Mouse (Mus musculus) embryonic fibroblast, embryonic 13.5 days (primary cell): Measurements from ENCODE around the gene Vapb. TPM values are rescaled to one million over a fixed set of nuclear protein-coding genes. Genes with fewer than 3 reads are reported as not detected.

Source experiments
- H3K27ac ChIP-seq: 2 replicates; pipeline ENCODE4 v1.5.1; 2012; ENCODE audit warnings: low read length, control low read depth, inconsistent platforms; ENCODE audit not compliant: insufficient read depth
- H3K4me1 ChIP-seq: 2 replicates; pipeline ENCODE4 v1.6.1; 2011; ENCODE audit warnings: low read length; ENCODE audit not compliant: control insufficient read depth, insufficient read depth
- H3K4me3 ChIP-seq: 2 replicates; pipeline ENCODE4 v1.5.1; 2011; ENCODE audit warnings: mild to moderate bottlenecking, control low read depth, low read length; ENCODE audit not compliant: insufficient read depth
- CTCF ChIP-seq: IDR thresholded peaks from 2 replicates; pipeline ENCODE4 v1.5.1; 2011; ENCODE audit warnings: mild to moderate bottlenecking, control low read depth, low read length, moderate library complexity, borderline replicate concordance; ENCODE audit not compliant: insufficient read depth
- POLR2A ChIP-seq: IDR thresholded peaks from 2 replicates; pipeline ENCODE4 v1.6.1; 2011; ENCODE audit warnings: low read depth, mild to moderate bottlenecking, control low read depth, low read length, moderate library complexity
- polyA plus RNA-seq: library from polyadenylated mRNA; stranded (reverse); fragments of >200 nt; gene quantifications from 2 replicates; pipeline ENCODE4 v1.2.4, GENCODE M21; 2011; ENCODE audit warnings: low read depth; ENCODE audit not compliant: missing spikeins, insufficient read length

Vapb gene
- polyA plus RNA-seq, 1 experiment, result 85.8 TPM

DNA sequence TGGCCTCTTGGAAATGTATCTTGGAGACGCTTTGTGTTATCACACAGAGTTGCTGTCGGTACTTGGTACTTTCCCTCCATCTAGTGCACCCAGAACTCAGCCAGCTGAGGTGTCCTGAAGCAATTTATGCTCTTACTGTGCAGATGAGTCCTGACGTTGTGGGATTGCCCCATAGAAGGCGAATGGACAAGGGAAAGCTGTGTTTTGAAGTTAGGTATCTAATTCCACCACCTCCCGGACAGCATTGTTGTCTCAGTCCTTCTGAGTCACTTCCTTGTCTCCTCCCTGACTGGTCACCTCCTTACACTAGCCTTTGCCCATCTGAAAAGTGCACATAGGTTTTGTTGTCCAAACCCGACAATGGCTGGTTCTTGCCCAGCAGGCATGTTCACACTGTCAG is 47.6 kb downstream of the Vapb start:
- TF ChIP-seq CTCF (no peak), POLR2A (no peak)
- Histone ChIP-seq H3K4me3 (no peak overlapping the region), H3K4me1 (peaks cover 5% of the 10 kb centered on the region), H3K27ac (no peak overlapping the region)

DNA sequence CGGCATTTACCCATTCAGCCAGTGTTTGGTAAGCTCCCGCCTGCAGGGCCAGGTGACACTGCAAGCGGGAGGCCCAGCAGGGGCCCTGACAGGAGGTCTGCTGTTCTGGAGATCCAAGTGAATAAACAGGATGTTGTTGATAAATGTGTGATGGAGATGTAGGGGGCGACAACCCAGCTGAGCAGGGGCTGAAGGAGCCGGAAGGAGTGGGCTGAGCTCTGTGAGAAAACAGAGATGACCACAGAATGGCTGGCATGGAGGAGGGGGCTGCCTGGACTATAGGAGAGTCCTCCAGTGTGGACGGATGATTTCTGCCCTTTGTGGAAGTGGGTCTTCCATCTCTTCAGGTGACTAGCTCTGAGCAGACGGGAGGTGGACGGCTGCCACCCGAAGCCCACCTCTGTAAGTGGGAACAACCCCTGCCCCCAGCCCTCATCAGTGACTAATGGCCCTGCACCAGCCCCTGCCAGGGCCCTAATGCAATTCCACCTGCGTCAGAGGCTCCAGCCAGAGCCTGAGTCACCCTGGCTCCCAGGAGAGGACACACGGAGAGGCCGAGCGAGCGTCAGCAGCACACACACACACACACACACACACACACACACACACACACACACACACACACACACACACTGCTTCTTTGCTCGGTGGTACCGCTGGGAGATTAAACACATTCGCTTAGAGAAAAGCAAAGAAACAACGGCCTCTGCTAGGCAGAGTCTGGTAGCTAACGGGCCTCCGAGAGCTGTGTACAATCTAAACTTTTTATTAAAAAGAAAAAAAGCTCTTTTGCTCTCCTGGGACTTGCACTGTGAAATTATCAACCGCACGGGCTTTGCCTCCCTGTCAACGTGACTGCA is 52.9 kb downstream of the Vapb start:
- H3K27ac ChIP-seq, result peak overlapping the region; percentile 1; the same call in 1 of the 2 replicates
- TF ChIP-seq POLR2A (no peak), CTCF (no peak)
- no peak overlapping the region for H3K4me3 ChIP-seq
- peaks cover 6% of the 10 kb centered on the region for H3K4me1 ChIP-seq

DNA sequence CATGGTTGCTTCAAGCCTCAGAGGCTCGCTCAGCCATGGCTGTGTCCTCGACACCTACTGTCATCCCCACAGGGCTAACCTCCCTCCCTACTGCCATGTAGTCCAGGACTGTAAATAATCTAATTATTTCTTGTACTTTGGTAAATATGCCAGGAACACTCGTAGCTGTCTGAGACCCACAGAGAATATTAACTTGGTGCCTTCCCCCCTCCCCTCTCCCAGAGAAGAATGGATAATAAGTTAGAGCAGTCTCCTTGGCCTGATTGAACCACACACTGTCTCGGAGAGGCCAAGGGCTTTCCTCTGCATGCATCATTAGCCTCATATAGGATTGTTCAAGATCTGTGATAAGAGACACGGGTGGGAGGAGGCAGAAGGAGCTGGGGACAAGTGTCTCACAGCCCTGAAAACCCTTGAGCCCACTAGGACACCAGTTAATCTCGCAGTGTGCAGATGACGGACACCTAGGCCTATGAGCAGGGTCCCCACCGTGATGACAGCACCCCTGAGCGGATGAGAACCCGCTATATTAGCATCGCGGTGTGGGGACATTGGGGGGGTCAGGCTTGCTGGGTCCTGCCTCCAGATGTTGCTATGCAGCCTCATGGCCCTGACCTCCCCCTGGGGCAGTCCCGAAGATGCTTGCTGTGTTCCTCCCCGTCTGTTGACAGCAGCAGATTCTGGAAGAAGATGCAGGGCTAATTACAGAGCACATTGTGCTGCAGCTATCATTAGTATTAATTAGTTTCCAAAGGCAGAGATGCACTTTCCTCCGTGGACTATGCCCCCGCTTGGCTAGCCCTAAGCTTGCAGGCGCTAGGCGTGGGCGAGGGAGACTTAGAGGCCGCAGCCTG is 54.8 kb downstream of the Vapb start:
- H3K4me1 ChIP-seq, result peaks cover 6% of the 10 kb centered on the region; the same call in 1 of the 2 replicates
- TF ChIP-seq CTCF (no peak), POLR2A (no peak)
- no peak overlapping the region for H3K27ac ChIP-seq
- no peak overlapping the region for H3K4me3 ChIP-seq

DNA sequence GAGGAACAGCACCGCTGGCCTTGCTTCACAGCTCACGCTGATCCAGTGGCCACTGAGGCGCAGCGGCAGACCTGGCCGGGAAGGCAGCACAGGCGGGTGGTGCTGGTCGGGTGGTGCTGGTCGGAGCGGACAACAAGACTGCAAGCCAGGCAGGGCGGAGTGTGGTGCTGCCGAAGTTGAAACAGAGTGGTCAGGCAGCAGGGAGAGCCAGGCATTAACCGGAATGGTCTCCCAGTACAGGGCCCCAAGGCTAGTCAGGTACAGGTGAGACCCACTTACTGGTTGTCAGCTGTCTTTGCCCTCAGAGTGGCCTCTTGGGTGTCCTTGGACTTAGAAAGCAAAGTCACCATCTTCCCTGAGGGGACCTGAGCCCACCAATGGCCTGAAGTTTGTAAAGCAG is 56.7 kb downstream of the Vapb start:
- TF ChIP-seq POLR2A (no peak), CTCF (no peak)
- Histone ChIP-seq H3K27ac (no peak overlapping the region), H3K4me3 (no peak overlapping the region), H3K4me1 (peaks cover 6% of the 10 kb centered on the region; the same call in 1 of the 2 replicates)

DNA sequence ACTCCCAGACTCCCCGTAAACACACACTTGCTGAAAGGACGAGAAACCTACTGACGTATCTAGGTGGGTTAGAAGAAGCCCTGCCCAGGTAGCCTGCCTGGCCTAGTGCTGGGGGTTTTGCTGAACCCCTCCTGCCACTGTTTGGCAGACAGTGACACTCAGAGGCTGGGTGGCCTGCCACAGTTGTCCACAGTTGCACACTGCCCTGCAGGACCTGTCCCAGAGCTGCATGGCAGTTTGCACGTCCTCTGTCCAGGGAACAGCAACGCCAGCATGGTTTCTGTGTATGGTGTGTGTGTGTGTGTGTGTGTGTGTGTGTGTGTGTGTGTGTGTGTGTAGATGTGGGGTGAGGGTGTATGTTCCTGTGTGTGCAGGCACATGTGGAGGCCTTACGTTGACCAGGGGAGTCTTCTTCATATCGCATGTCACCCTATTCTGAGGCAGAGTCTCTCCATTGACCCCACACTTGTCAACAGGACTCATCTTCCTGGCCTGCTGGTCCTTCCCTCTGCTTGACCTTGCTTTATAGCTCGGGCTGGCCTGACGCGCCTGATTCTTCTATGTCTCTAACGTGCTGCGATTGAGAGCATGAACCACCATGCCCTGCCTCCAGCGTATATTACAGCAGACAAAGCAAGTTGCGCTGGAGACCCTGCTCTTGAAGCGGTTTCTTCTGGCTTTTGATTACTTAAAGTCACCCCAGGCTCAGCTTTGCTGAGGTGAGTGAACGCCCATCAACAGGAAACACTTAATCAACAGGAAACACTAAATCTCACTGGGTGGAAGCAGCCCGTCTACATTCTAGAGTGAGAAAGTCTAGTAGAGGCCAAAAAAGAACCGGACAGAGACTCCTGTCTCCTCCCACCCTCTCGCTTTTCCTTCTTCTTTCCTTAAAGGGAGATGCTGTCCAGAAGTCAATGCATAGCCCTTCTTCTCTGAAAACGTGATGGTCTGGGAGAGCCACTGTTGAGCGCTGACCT is 57.5 kb downstream of the Vapb start:
- no peak for TF ChIP-seq POLR2A
- no peak for TF ChIP-seq CTCF
- Histone ChIP-seq H3K4me1 (peaks cover 6% of the 10 kb centered on the region; the same call in 1 of the 2 replicates), H3K27ac (no peak overlapping the region), H3K4me3 (no peak overlapping the region)

DNA sequence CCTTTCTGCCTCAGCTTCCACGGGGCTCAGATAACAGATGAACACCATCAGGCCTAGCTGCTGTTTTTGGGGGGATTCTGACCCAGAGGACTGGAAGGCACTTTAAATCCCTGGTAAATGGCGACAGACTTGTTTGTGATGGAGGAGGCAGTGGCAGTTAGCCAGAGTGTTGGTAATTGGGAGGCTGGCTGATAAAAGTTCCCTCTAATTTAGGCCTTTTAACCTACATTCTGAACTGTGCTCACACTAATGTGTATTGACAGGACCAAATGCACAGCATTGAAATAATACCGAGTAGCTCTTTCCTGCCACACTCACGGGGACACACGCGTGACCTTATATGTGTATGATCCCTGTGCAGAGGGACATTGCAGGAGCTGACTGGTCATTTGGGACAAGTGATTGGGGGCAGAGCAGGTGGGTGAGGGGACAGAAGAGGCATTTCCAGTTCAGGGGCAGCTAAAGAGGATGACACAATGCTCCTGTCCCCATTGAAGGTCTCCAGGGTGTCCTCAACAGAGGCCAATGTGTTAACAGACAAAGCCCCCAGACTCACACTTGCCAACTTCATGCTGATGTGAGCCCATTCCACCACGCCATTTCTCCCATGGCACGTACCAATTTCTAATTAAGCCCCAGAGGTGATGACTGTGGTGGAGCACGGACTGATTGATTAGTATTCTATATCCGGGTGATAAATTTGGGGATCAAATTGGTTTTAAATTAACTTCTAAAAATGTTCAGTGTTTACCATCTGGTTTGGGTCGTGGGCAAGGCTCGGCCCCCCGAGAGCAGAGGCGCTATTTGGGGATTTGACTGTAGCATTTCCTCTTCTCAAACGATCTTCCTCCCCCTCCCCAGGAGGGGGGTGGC is 58.7 kb downstream of the Vapb start:
- TF ChIP-seq CTCF, result no peak
- TF ChIP-seq POLR2A, result no peak
- Histone ChIP-seq H3K4me1 (no peaks in the 10 kb centered on the region), H3K27ac (no peak overlapping the region), H3K4me3 (no peak overlapping the region)

DNA sequence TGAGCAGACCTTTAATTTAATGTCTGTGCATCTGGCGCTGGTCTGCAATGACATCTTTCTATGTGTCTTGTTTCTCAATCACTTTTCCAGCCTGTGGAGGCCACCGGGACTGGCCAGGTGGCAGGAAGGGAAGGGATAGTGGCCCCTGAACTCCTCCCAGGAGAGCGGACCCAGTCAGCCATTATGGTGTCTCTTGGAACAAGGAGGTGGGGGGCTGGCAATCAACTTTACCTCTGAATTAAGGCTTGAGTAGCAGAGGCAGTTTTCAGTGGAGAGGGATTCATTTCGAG is 59.3 kb downstream of the Vapb start:
- TF ChIP-seq POLR2A (no peak), CTCF (no peak)
- no peak overlapping the region for H3K4me3 ChIP-seq
- H3K4me1 ChIP-seq, result no peaks in the 10 kb centered on the region
- H3K27ac ChIP-seq, result no peak overlapping the region

DNA sequence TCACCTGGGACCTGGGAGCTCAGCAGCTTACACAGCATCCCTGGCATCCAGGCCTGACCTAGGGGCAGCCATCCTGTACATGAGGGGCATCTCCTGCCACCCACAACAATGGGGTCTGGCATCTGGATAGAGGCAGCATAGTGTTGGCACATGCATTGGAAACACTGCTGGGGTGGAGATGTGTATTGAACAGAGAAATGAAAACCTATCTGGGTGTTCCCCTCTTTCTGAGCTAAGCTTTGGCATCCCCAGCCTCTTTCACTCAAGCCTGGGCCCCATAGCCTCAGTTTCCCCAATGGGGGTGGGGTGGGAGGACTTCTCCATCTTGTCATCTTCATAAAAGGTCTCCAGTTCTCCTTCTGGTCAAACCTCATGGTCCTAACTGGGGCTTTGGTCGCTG is 62.2 kb downstream of the Vapb start:
- no peak overlapping the region for H3K4me3 ChIP-seq
- no peak overlapping the region for H3K27ac ChIP-seq
- TF ChIP-seq POLR2A (no peak), CTCF (no peak)
- no peaks in the 10 kb centered on the region for H3K4me1 ChIP-seq
